27 mouse cellular contexts compared by ENCODE assay signal in the genomic region with DNA sequence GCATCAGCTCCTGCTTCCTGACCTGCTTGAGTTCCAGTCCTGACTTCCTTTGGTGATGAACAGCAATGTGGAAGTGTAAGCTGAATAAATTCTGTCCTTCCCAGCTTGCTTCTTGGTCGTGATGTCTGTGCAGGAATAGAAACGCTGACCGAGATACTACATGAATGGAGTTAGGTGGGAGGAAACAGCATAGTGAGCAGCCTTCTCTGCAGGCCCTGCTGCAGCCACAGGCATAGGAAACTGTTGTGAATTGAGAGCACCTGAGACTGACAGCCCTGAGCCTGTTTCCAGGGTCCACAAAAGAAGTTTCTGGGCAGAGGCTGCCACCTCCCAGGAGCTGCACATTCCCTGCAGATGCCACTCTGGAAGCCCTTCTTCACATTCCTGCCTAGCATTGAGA. TPM values are rescaled to one million over a fixed set of nuclear protein-coding genes. Genes with fewer than 3 reads are reported as not detected.
"Had no signal": no experiment of that assay in that cellular context is flagged by ENCODE, and none has a peak within 500 bp of the region (broad histone marks: within the 10 kb centered on the region; RNA-seq: fewer than 3 reads in every experiment).

No protein-coding gene starts in this region.

- H3K36me3 ChIP-seq: hindbrain, embryonic 10.5 days; hindbrain, embryonic 12.5 days; intestine, embryonic 15.5 days; kidney, embryonic 15.5 days; limb, embryonic 10.5 days; limb, embryonic 12.5 days; liver, embryonic 13.5 days; liver, embryonic 15.5 days had no signal

- DNase-seq: gastrocnemius, postnatal 10 days; gastrocnemius, postnatal 25 days; heart, adult 2 months; heart, postnatal 4 days; kidney, adult 18-20 months; kidney, adult 9 months; kidney, postnatal 14 days; kidney, postnatal 4 days; liver; liver, embryonic 13.5 days; liver, postnatal 0 days had no signal

- H3K4me2 ChIP-seq: heart, embryonic 11.5 days; hindbrain, embryonic 12.5 days; hindbrain, embryonic 14.5 days; intestine, embryonic 15.5 days; kidney, embryonic 15.5 days; limb, embryonic 12.5 days; liver, embryonic 11.5 days; liver, embryonic 13.5 days; liver, embryonic 15.5 days had no signal

- ATAC-seq: hindbrain, embryonic 16.5 days; inflammation-experienced regulatory T-cells, adult 6 months; intestine, embryonic 15.5 days; intestine, postnatal 0 days; liver, postnatal 0 days had no signal

- H3K27ac ChIP-seq: gastrocnemius, adult 2 months; heart, adult 2 months; hindbrain, embryonic 10.5 days; hindbrain, embryonic 12.5 days; hindbrain, embryonic 14.5 days; intestine, embryonic 15.5 days; kidney, embryonic 15.5 days; layer of hippocampus, adult 2 months; left cerebral cortex, adult 2 months; limb, embryonic 10.5 days; limb, embryonic 12.5 days; liver, embryonic 13.5 days; liver, embryonic 15.5 days had no signal

- H3K4me3 ChIP-seq: gastrocnemius, adult 2 months; heart, adult 2 months; hindbrain, embryonic 10.5 days; hindbrain, embryonic 12.5 days; intestine, embryonic 15.5 days; kidney, embryonic 15.5 days; layer of hippocampus, adult 2 months; left cerebral cortex, adult 2 months; limb, embryonic 10.5 days; limb, embryonic 12.5 days; liver, embryonic 13.5 days; liver, embryonic 15.5 days had no signal

- H3K9me3 ChIP-seq: hindbrain, embryonic 10.5 days; hindbrain, embryonic 12.5 days; intestine, embryonic 15.5 days; kidney, embryonic 15.5 days; limb, embryonic 10.5 days; limb, embryonic 12.5 days; liver, embryonic 13.5 days; liver, embryonic 15.5 days had no signal

- H3K9ac ChIP-seq: hindbrain, embryonic 12.5 days; hindbrain, embryonic 14.5 days; intestine, embryonic 15.5 days; kidney, embryonic 15.5 days; limb, embryonic 12.5 days; liver, embryonic 13.5 days; liver, embryonic 15.5 days; liver, postnatal 0 days had no signal

- H3K4me1 ChIP-seq: hindbrain, embryonic 12.5 days; liver, embryonic 13.5 days; liver, embryonic 15.5 days had no signal

- H3K27me3 ChIP-seq: hindbrain, embryonic 12.5 days; intestine, embryonic 15.5 days; kidney, embryonic 15.5 days; limb, embryonic 12.5 days; liver, embryonic 15.5 days had no signal

RNA-seq across cellular contexts. Expression of a gene that starts 2.7 kb away (rescaled TPM):
- polyA plus RNA-seq: intestine, postnatal 0 days; liver, postnatal 0 days had no signal
